Mouse (Mus musculus) lung, postnatal 0 days (tissue): Measurements from ENCODE around the gene Afg3l1.
A peak's percentile ranks its signal among the peaks of the same experiment; 100 is the strongest.

Experiments used
- CTCF ChIP-seq: IDR thresholded peaks from 2 replicates; pipeline ENCODE4 v1.5.1; 2016; ENCODE audit warnings: antibody characterized with exemption, mild to moderate bottlenecking
- EP300 ChIP-seq: IDR thresholded peaks from 2 replicates; pipeline ENCODE4 v1.6.1; 2016; ENCODE audit warnings: antibody characterized with exemption, mild to moderate bottlenecking, control low read depth

GRCm38 (mm10) chr8:123477737-123478258, at the start of gene Afg3l1:
- TF ChIP-seq CTCF: peak; percentile 23; the same call in 1 of the 2 replicates
- no peak for TF ChIP-seq EP300
